ENCODE assay signal across 19 mouse cellular contexts in the genomic region with DNA sequence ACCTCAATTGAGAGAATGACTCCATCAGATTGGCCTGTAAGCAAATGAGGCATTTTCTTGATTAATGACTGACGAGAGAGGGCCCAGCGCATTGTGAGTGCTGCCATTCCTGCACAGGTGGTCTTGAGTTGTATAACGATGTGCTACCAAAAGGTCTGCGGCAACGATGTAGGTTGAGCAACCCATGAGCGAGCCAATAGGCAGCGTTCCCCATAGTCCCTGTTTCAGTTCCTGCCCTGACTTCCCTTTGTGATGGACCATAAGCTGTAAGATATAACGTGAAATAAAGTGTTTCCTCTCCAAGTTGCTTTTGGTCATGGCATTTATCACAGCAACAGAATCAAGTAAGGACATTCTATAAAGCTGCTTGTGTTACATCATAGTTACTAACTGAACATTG.
"Had no signal": no experiment of that assay in that cellular context is flagged by ENCODE, and none has a peak within 500 bp of the region (broad histone marks: within the 10 kb centered on the region; RNA-seq: fewer than 3 reads in every experiment).

No protein-coding gene starts in this region.

- H3K27ac ChIP-seq: liver, embryonic 12.5 days; liver, embryonic 14.5 days; midbrain, embryonic 10.5 days; midbrain, embryonic 12.5 days; midbrain, embryonic 15.5 days; neural tube, embryonic 12.5 days had no signal

- H3K36me3 ChIP-seq: liver, embryonic 12.5 days; midbrain, embryonic 10.5 days; midbrain, embryonic 12.5 days; midbrain, embryonic 15.5 days; neural tube, embryonic 12.5 days had no signal

- DNase-seq: lung, adult 18-20 months; lung, embryonic 14.5 days; lung, postnatal 10 days; lung, postnatal 4 days; retina, postnatal 1 day; right cerebral cortex, adult 18-20 months; right cerebral cortex, postnatal 25 days; right cerebral cortex, postnatal 4 days; spleen, adult 18-20 months; thymus, adult 18-20 months; thymus, postnatal 14 days; thymus, postnatal 36 days had no signal

- H3K9ac ChIP-seq: liver, embryonic 12.5 days; liver, embryonic 14.5 days; lung, embryonic 14.5 days; midbrain, embryonic 12.5 days; midbrain, embryonic 15.5 days; neural tube, embryonic 12.5 days had no signal

- H3K4me2 ChIP-seq: liver, embryonic 12.5 days; lung, embryonic 14.5 days; midbrain, embryonic 12.5 days; midbrain, embryonic 15.5 days; neural tube, embryonic 12.5 days had no signal

- ATAC-seq: liver, embryonic 12.5 days; midbrain, embryonic 15.5 days had no signal

- H3K4me1 ChIP-seq: midbrain, embryonic 12.5 days; midbrain, embryonic 15.5 days had no signal

- H3K27me3 ChIP-seq: liver, embryonic 12.5 days; midbrain, embryonic 12.5 days; midbrain, embryonic 15.5 days; neural tube, embryonic 12.5 days had no signal

- H3K9me3 ChIP-seq: liver, embryonic 12.5 days; midbrain, embryonic 10.5 days; midbrain, embryonic 12.5 days; midbrain, embryonic 15.5 days; neural tube, embryonic 12.5 days had no signal

- H3K4me3 ChIP-seq: liver, embryonic 12.5 days; midbrain, embryonic 10.5 days; midbrain, embryonic 12.5 days; midbrain, embryonic 15.5 days; myocyte; neural tube, embryonic 12.5 days had no signal
